Mouse (Mus musculus): ENCODE measurements around the gene Bcl11b.

DNA sequence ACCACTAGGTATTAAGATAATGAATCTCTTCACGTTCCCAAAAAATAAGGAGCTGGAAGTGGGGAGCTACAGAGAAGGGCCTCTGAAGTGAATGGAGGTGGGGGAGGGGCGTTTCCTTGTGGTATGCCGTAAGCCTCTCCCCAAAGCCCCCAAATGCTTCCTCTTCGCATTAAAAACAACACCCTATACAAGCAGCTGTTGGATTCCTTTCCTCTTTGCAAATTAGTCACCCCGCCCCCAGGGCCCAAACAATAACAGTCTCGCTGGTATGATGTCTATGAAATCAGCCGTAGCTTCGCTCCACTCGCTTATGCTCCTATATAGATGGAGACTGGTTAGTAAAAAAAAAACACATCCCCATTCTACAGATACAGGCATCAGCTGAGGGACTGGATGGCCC is 25.9 kb downstream of the Bcl11b start:
- TF ChIP-seq GATA1 (IDR thresholded peaks at IDR 0.05; ENCODE audit: low read length) (no peak), TAL1 (IDR thresholded peaks at IDR 0.05; ENCODE audit: low read length) (no peak)
